Mouse (Mus musculus) heart, adult 2 months (tissue): ENCODE data around the gene Sema3d.

ENCODE experiments used
- CTCF ChIP-seq: fragments of 200-600 bp; IDR thresholded peaks from 2 replicates; pipeline ENCODE4 v1.8.1; 2022; ENCODE audit warnings: antibody characterized with exemption, mild to moderate bottlenecking, moderate library complexity
- EP300 ChIP-seq: fragments of 200-500 bp; IDR thresholded peaks from 2 replicates; pipeline ENCODE4 v1.6.1; 2011; ENCODE audit warnings: low read depth, low read length, control low read depth; ENCODE audit not compliant: insufficient read depth
- POLR2A ChIP-seq: fragments of 200-500 bp; IDR thresholded peaks from 2 replicates; pipeline ENCODE4 v1.6.1; 2011; ENCODE audit warnings: mild to moderate bottlenecking, low read depth, low read length, control low read depth; ENCODE audit not compliant: insufficient read depth

DNA sequence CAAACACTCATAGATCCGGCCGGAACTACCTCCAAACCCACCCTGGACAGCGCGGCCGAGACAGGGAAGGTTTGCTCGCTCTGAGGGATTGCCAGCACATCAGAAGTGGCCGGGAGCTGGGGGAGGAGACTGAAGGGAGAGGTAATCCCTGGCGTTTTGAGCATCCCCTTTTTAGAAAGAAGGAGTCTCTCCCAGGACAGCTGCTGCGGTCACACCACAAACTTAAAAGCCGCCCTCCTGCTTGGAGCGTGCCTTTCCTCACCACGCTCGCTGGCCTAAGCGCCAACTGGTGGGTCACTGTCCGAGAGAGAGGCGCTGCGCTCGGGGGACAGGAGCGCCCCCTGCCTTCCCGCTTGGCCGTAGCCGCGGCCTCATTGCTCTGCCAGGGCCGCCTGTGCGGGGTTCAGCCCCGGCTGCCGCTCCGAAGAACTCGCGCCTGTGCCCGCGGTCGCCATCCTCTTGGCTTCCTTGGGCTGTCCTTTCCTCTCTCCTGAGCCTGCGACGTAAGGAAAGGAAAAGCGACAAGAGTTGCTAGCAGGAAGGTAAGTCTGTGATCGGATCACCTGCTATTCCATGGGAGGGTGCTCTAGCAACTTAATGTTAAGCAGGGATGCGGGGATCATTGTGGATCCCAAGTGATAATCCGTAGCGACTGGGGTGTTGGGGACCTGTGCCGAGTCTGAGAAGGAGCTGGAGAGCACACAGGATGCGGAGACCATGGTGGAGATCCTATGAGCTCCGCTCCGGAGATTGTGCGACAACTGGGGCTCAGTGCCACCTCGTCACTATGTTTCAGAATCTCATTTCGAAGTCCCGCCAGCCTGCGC lies at the start of gene Sema3d:
- TF ChIP-seq CTCF (peak; percentile 87), POLR2A (no peak), EP300 (no peak)
